Mouse (Mus musculus) C2C12 (cell line): ENCODE results near the gene Cdk19.

ENCODE experiments used
- CTCF ChIP-seq: IDR thresholded peaks from one replicate; pipeline ENCODE4 v1.5.1; 2011; ENCODE audit not compliant: control insufficient read depth, insufficient read depth, insufficient read length
- USF1 ChIP-seq: IDR thresholded peaks from one replicate; pipeline ENCODE4 v1.6.1; 2011; ENCODE audit warnings: low read depth, mild to moderate bottlenecking, control low read depth, moderate library complexity

DNA sequence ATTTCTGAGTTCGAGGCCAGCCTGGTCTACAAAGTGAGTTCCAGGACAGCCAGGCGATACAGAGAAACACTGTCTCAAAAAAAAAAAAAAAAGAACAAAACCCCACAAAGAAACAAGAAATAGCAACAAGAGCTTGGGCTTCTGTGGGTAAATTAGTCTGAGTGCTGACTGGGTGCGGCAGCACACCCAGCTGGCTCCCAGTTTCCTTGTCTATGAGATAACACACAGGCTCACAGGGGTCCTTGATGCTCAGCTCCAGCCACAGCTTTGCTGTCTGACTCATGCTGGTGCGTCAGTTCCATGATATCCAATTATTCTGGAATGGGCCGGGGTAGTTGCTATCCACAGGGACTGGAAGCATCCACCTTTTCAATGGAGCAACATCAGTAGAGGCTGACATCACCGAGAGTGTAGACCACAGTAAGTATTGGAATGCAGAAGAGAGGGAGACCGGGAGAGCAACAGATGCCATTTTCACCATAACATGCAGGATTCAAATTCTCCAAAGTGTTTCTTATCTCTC lies 161.4 kb downstream of the Cdk19 start:
- TF ChIP-seq USF1 (no peak), CTCF (no peak)
